Mouse (Mus musculus) Patski (cell line): ENCODE results near the gene Ugt1a8. TPM values are rescaled to one million over a fixed set of nuclear protein-coding genes. Genes with fewer than 3 reads are reported as not detected.

ENCODE experiments used
- ATAC-seq: fragments of 100-300 bp; one replicate; pipeline ENCODE4 v1.8.0; 2021
- CTCF ChIA-PET: fragments of 350-600 bp; sonication (Branson Sonifier 250); formaldehyde crosslinking; loops from one replicate; lab custom pipeline; 2022; ENCODE audit warnings: inconsistent platforms; lab: Charles Lee
- POLR2A ChIA-PET: fragments of 350-600 bp; sonication (Branson Sonifier 250); formaldehyde crosslinking; loops from one replicate; lab custom pipeline; 2022; ENCODE audit warnings: antibody characterized with exemption, inconsistent platforms; lab: Charles Lee
- DNase-seq: peaks from one replicate; pipeline ENCODE4 v3.0.0-alpha.2; 2011; ENCODE audit warnings: low read depth, low spot score
- H3K27me3 ChIP-seq: fragments of 371-371 bp; one replicate; pipeline ENCODE4 v1.5.1; 2021
- CTCF ChIP-seq: fragments of 100-300 bp; IDR thresholded peaks from one replicate; pipeline ENCODE4 v1.5.1; 2021
- in situ Hi-C: fragments of 300-500 bp; cut with MboI; formaldehyde crosslinking; loops from 3 replicates; pipeline ENCODE4 v1.11.1; 2018; ENCODE audit warnings: low pct_unique_long_range_greater_than_20kb, mixed read lengths
- polyA plus RNA-seq: library from polyadenylated mRNA; unstranded; gene quantifications from one replicate; pipeline ENCODE4 v1.2.3, GENCODE M21; 2021

Gene Ugt1a8
- polyA plus RNA-seq, 1 experiment from 2014 or later, result not detected

DNA sequence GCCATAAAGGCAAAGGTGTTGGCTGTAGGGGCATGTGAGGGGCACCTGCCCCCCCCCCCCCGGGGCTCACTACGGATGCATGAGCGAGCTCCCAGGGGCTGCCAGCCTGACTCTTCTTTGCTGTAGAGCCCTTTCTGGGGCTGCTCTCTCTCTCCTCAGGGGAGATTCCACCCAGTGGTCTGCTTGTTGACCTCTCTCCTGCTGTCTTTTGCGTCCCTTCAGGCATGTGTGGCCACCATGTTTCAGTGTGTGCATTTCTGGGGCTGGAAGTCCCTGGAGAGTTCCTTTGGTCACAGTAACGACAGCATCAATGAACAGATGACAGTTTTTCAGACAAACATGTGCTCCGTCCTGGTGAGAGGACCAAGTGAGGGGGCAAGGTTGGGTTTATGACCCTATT lies 170.7 kb downstream of the Ugt1a8 start:
- in situ Hi-C loops, result no loop called here
- ChIA-PET POLR2A (interaction anchor here (0.6 to 1.6 kb wide), 2 partner anchors 8 to 16 kb away, joined by 3 to 4 read pairs; no protein-coding TSS in a partner anchor), CTCF (interaction anchor here (0.7 kb wide), 1 partner anchor 47 kb away, joined by 3 read pairs; the partner anchor contains the start of gene Ugt1a1)
- DNase-seq (no peak), ATAC-seq (no peak)
- H3K27me3 ChIP-seq, result no peaks in the 10 kb centered on the region
- TF ChIP-seq CTCF, result no peak

DNA sequence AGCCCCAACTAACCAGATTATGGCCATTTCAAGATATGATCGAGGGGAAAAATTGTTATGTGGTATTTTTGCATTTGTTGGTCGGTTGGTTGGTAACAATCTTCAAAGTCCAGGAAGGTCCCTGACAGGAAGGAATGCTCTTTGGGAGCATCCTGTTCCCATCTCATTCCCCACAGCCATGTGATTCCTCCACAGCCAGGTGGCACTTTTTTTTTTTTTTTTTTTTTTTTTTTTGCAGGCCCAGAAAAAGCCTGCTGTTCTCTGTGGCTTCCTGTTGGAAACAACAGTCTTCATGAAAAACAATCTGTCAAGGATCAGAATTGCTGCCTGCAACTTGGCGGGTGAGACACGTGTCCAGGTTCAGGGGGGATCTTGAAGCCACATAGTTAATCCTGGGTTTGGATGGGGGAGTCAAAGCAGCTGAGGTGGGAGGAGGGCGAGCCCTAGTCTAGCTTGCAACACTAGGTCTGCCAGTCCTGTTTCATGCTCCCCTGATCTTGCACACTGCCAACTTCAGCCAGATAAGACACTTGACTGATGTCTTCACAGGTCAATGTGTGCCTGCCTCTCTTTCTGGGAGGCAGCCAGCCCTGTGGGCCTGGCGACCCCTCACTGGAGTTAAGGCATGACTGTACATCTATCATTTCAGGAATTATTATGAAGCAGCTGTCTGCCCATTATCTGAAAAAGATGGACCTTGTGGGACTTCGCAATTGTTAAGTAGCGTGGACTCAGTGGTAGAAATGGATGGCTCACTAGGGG lies 171.4 kb downstream of the Ugt1a8 start:
- ChIA-PET POLR2A (no interaction called here), CTCF (no interaction called here)
- ATAC-seq (no peak), DNase-seq (peak; percentile 73)
- H3K27me3 ChIP-seq, result no peaks in the 10 kb centered on the region
- in situ Hi-C loops, result no loop called here
- no peak for TF ChIP-seq CTCF

DNA sequence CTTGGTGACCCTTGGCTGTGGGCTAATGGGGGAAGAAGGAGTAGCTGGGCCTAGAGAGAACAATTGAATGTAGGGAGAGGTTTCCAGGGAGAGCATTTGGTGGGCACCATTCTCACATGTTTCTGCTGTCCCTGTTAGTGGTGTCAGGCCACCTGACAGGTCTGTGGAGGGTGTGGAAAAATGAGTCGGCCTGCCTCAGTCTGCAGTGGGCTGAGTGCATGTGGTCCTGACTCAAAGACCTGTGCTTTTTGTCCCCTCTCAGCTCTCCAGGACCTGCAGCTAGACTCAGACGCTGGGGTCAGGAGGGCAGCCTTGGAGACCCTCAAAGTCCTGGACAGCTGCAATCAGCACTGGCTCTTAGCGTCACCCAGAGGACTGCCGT lies 172.0 kb downstream of the Ugt1a8 start:
- ATAC-seq (no peak), DNase-seq (no peak)
- in situ Hi-C loops, result no loop called here
- CTCF ChIA-PET, result no interaction called here
- H3K27me3 ChIP-seq, result no peaks in the 10 kb centered on the region
- no peak for TF ChIP-seq CTCF
- POLR2A ChIA-PET, result no interaction called here

- ChIA-PET POLR2A (no interaction called here), CTCF (no interaction called here)
- ATAC-seq (no peak), DNase-seq (no peak)
- no peaks in the 10 kb centered on the region for H3K27me3 ChIP-seq
- in situ Hi-C loops, result no loop called here
- TF ChIP-seq CTCF, result no peak
These were observed 172.5 kb downstream of the Ugt1a8 start for GRCm38 (mm10) chr1:88260114-88260513.

- DNase-seq (no peak), ATAC-seq (no peak)
- H3K27me3 ChIP-seq, result no peaks in the 10 kb centered on the region
- CTCF ChIA-PET, result interaction anchor here (0.8 to 6.8 kb wide), 2 partner anchors 8 to 16 kb away, joined by 3 to 93 read pairs; partner anchors contain the start of genes Hjurp and Trpm8
- no peak for TF ChIP-seq CTCF
- in situ Hi-C loops, result no loop called here
- POLR2A ChIA-PET, result no interaction called here
These were observed 173.2 kb downstream of the Ugt1a8 start for GRCm38 (mm10) chr1:88260604-88261377.

GRCm38 (mm10) chr1:88261706-88262105 lies 174.1 kb downstream of the Ugt1a8 start:
- ChIA-PET CTCF (interaction anchor here (0.8 to 6.8 kb wide), 2 partner anchors 8 to 15 kb away, joined by 3 to 93 read pairs; partner anchors contain the start of genes Hjurp and Trpm8), POLR2A (interaction anchor here (0.9 to 1.2 kb wide), 2 partner anchors 13 to 15 kb away, joined by 3 to 7 read pairs; no protein-coding TSS in a partner anchor)
- H3K27me3 ChIP-seq, result no peaks in the 10 kb centered on the region
- in situ Hi-C loops, result no loop called here
- ATAC-seq, result no peak
- TF ChIP-seq CTCF, result no peak
- no peak for DNase-seq

GRCm38 (mm10) chr1:88262255-88262654 lies 174.6 kb downstream of the Ugt1a8 start:
- DNase-seq (peak; percentile 99), ATAC-seq (peak; percentile 58)
- no peaks in the 10 kb centered on the region for H3K27me3 ChIP-seq

GRCm38 (mm10) chr1:88262961-88263360 lies 175.3 kb downstream of the Ugt1a8 start:
- no peak for TF ChIP-seq CTCF
- ChIA-PET POLR2A (interaction anchor here (1.1 to 1.2 kb wide), 2 partner anchors 12 to 14 kb away, joined by 3 to 7 read pairs; no protein-coding TSS in a partner anchor), CTCF (interaction anchor here (1.1 to 6.8 kb wide), 6 partner anchors 9 to 72 kb away, joined by 3 to 93 read pairs (median 3); partner anchors contain the start of genes Hjurp and Trpm8)
- no peaks in the 10 kb centered on the region for H3K27me3 ChIP-seq
- in situ Hi-C loops, result no loop called here
- no peak for DNase-seq
- ATAC-seq, result peak; percentile 1

More at GRCm38 (mm10) chr1:88262255-88262654, 174.6 kb downstream of the Ugt1a8 start:
- no peak for TF ChIP-seq CTCF
- CTCF ChIA-PET, result interaction anchor here (1.4 to 6.8 kb wide), 2 partner anchors 15 to 72 kb away, joined by 3 to 93 read pairs; partner anchors contain the start of genes Hjurp and Trpm8
- in situ Hi-C loops, result no loop called here
- POLR2A ChIA-PET, result interaction anchor here (0.6 to 1.2 kb wide), 3 partner anchors 13 to 954 kb away, joined by 3 to 7 read pairs (median 4); no protein-coding TSS in a partner anchor

GRCm38 (mm10) chr1:88263778-88264177 lies 176.2 kb downstream of the Ugt1a8 start:
- TF ChIP-seq CTCF, result no peak
- DNase-seq (no peak), ATAC-seq (no peak)
- H3K27me3 ChIP-seq, result no peaks in the 10 kb centered on the region
- POLR2A ChIA-PET, result interaction anchor here (0.7 to 1.1 kb wide), 2 partner anchors 13 to 1654 kb away, joined by 3 read pairs; no protein-coding TSS in a partner anchor
- in situ Hi-C loops, result no loop called here
- CTCF ChIA-PET, result interaction anchor here (1.1 to 6.8 kb wide), 5 partner anchors 8 to 33 kb away, joined by 3 to 93 read pairs (median 3); partner anchors contain the start of genes Hjurp and Trpm8

- H3K27me3 ChIP-seq, result no peaks in the 10 kb centered on the region
- no peak for DNase-seq
- no peak for TF ChIP-seq CTCF
- in situ Hi-C loops, result no loop called here
- ATAC-seq, result no peak
- ChIA-PET CTCF (interaction anchor here (1.1 to 6.8 kb wide), 6 partner anchors 7 to 56 kb away, joined by 3 to 93 read pairs (median 4); partner anchors contain the start of genes Hjurp and Trpm8), POLR2A (interaction anchor here (0.7 to 1.1 kb wide), 2 partner anchors 12 to 1654 kb away, joined by 3 read pairs; no protein-coding TSS in a partner anchor)
These were observed 176.7 kb downstream of the Ugt1a8 start for GRCm38 (mm10) chr1:88264237-88264868.
